Mouse (Mus musculus): ENCODE results near the gene Fsd1.

Gene Fsd1

GRCm38 (mm10) chr17:56031431-56031830 is 45.1 kb downstream of the Fsd1 start:
- no peak for DNase-seq

- DNase-seq, result peak in 1 of 2 experiments; percentile 60
Measured at GRCm38 (mm10) chr17:56032127-56032733, 45.9 kb downstream of the Fsd1 start.

DNA sequence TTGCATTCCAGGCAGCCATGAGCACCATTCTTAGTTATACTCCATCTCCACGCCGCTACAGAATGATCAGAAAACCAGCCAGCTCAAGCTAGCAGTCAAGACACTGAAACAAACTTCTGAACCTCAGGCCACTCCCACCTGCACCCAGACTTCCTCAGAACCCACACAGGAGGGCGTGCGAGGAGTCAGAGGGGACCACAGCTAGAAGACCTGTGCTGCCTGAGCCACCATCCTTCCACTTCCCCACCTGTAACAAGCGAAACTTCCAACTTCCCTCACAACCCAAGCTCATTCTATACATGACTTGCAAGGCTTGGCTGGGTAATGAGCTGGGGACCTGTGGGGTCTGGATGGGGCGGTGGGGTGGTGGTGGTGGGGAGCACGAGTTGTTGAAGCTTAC is 46.5 kb downstream of the Fsd1 start:
- DNase-seq, result no peak

- DNase-seq, result no peak
Measured at GRCm38 (mm10) chr17:56034040-56034725, 47.9 kb downstream of the Fsd1 start.

- DNase-seq, result no peak
Measured at GRCm38 (mm10) chr17:56034726-56035100, 48.4 kb downstream of the Fsd1 start.

DNA sequence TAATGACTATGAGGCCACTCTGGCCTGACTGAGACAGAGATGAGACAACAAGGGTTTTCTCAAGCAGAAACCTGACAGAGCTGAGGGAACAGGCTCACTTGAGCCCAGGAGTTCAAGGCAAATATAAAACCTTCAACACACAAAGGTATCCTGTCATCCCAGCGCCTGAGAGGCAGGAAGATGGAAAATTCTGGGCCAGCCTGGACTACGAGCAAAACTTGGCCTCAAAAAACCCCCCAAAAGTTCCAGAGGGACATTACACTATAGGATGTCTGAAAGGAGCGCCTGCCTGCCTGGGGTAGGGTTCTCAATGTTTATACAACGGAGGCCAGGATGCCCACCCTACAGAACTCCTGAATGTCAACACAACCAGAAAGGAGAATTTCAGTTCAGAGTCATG is 48.9 kb downstream of the Fsd1 start:
- no peak for DNase-seq

DNA sequence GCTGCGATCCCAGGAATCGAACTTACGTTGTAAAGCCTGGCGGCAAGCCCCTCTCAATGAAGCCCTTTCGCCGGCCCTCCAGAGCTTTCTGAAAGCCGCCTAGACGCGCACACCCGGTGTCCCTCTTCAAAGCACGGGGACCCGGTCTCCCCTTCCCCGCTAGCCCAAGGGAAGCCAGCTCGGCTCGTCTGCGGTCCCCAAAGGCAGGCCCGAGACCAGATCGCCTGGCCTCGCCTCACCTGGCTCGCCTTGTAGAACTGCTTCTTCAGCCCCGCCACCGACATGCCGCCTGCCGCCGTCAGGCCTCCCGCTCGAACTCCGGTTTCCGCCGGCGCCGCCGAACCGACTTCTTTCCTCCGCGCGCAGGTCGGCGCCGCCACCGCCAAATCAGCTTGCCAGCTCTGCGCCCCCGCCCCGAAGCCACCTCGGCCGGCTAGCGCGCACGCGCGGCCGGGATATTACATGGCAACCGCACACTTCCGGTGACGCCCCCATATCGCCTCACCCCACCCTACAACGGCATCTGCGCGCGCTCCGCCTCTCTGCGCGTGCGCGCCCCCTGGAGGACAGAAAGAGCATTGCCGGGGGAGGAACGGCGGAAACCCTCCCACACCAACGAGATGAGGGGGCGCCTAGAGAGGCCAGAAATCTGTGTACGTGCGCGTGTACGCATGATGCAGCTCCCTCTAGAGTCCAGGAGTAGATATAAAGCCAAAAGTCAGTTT is 50.0 kb downstream of the Fsd1 start, which contains the start of gene Sh3gl1:
Gene Sh3gl1 (minus strand): TSS at position 460 of the 725 bp plus-strand sequence.
- peak; percentile 98 to 99 for DNase-seq

GRCm38 (mm10) chr17:56036901-56037287 is 50.6 kb downstream of the Fsd1 start:
- DNase-seq, result peak in 1 of 2 experiments; percentile 58

GRCm38 (mm10) chr17:56038583-56039261 is 52.4 kb downstream of the Fsd1 start:
- no peak for DNase-seq

GRCm38 (mm10) chr17:56039345-56039744 is 53.0 kb downstream of the Fsd1 start:
- DNase-seq, result no peak

DNA sequence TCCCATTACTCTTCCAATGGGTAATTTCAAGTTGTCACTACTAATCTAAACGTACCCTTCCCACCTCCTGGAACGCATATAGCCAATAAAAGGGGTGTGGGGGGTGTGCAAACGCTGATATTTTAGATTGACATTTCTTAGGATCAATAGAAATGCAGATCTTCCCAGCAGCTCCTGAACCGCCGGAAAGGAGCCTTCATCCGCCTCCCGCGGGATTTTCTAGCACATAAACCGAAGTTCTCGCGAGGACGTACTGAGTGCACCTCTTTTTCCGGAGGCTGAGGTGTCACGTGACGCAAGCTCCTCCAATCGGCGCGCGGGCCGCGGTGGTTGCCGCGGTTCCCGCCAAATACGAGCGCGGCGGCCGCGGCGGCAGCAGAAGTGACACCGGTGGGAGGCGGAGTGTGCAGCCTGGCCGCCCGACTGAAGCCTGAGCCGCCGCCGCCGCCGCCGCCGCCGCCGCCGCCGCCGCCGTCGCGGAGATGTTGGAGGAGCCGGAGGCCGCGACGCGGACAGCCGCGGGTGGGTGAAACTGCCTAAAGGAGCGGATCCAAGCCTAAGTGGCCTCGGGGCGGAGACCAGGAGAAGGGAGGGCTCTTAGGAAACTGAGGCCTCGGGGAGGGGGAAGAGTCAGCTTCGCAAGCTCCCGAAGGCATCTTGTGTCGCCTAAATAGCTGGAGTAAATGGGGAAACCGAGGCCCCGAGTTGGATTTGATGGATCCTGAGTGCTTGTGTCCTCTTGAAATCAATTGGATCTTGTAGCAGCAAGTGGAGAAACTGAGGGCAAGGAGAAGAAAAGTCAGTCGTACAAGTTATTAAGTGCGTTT is 53.9 kb downstream of the Fsd1 start, which contains the start of gene Chaf1a:
Gene Chaf1a (plus strand): TSS at position 410 of the 827 bp plus-strand sequence.
- peak; percentile 99 to 100 for DNase-seq

GRCm38 (mm10) chr17:56040857-56041163 is 54.5 kb downstream of the Fsd1 start:
- no peak for DNase-seq
